Mouse (Mus musculus) liver, postnatal 0 days (tissue): ENCODE results near the gene Atp9a.

ENCODE experiments used
- CTCF ChIP-seq: sonication (generic); IDR thresholded peaks from 2 replicates; pipeline ENCODE4 v1.5.1; 2016; ENCODE audit warnings: antibody characterized with exemption, low read depth
- EP300 ChIP-seq: IDR thresholded peaks from 2 replicates; pipeline ENCODE4 v1.6.1; 2016; ENCODE audit warnings: antibody characterized with exemption, low read depth, mild to moderate bottlenecking

GRCm38 (mm10) chr2:168685909-168686308 is 56.3 kb downstream of the Atp9a start:
- TF ChIP-seq CTCF (no peak), EP300 (no peak)
